Mouse (Mus musculus) myocyte (in vitro differentiated cells): ENCODE data around the gene Selenom.

Experiments
- CEBPB ChIP-seq: IDR thresholded peaks from 2 replicates; pipeline ENCODE4 v1.6.1; 2011; ENCODE audit warnings: mild to moderate bottlenecking, moderate library complexity; ENCODE audit not compliant: poor library complexity, insufficient read depth, severe bottlenecking
- E2F4 ChIP-seq: IDR thresholded peaks from one replicate; pipeline ENCODE4 v1.6.1; 2011; ENCODE audit warnings: mild to moderate bottlenecking, control low read depth, moderate library complexity; ENCODE audit not compliant: insufficient read depth
- MAX ChIP-seq: IDR thresholded peaks from one replicate; pipeline ENCODE4 v1.6.1; 2011; ENCODE audit warnings: low read depth, mild to moderate bottlenecking, control low read depth
- MYOD1 ChIP-seq, 3 experiments: IDR thresholded peaks; one replicate each; pipeline ENCODE4 v1.6.1; 2011; ENCODE audit warnings: control low read depth in 2 of 3, low read depth in 2 of 3, mild to moderate bottlenecking in 2 of 3, moderate library complexity in 1 of 3; ENCODE audit not compliant: insufficient read length in 2 of 3, control insufficient read depth in 1 of 3
- MYOG ChIP-seq, 3 experiments: IDR thresholded peaks; one replicate each; pipeline ENCODE4 v1.6.1; 2011; ENCODE audit warnings: control low read depth in 2 of 3, low read depth in 2 of 3, mild to moderate bottlenecking in 2 of 3; ENCODE audit not compliant: insufficient read length in 2 of 3, control insufficient read depth in 1 of 3, insufficient read depth in 1 of 3
- POLR2A ChIP-seq: IDR thresholded peaks from one replicate; pipeline ENCODE4 v1.6.1; 2011; ENCODE audit warnings: low read depth, mild to moderate bottlenecking, control low read depth, moderate library complexity; ENCODE audit not compliant: insufficient read length
- POLR2AphosphoS2 ChIP-seq: IDR thresholded peaks from one replicate; pipeline ENCODE4 v1.6.1; 2011; ENCODE audit warnings: low read depth, control low read depth; ENCODE audit not compliant: insufficient read length
- REST ChIP-seq: IDR thresholded peaks from one replicate; pipeline ENCODE4 v1.6.1; 2011; ENCODE audit warnings: mild to moderate bottlenecking, control low read depth, moderate library complexity; ENCODE audit not compliant: insufficient read depth, insufficient read length
- SRF ChIP-seq: IDR thresholded peaks from one replicate; pipeline ENCODE4 v1.6.1; 2011; ENCODE audit warnings: low read depth; ENCODE audit not compliant: control insufficient read depth, insufficient read length
- TCF12 ChIP-seq: IDR thresholded peaks from one replicate; pipeline ENCODE4 v1.6.1; 2011; ENCODE audit warnings: mild to moderate bottlenecking, control low read depth; ENCODE audit not compliant: poor library complexity, insufficient read depth, severe bottlenecking
- TCF3 ChIP-seq: IDR thresholded peaks from one replicate; pipeline ENCODE4 v1.6.1; 2011; ENCODE audit warnings: low read depth, control low read depth; ENCODE audit not compliant: insufficient read length
- USF1 ChIP-seq: IDR thresholded peaks from one replicate; pipeline ENCODE4 v1.6.1; 2011; ENCODE audit warnings: low read depth, mild to moderate bottlenecking, control low read depth, moderate library complexity

GRCm38 (mm10) chr11:3502057-3502456 is 12.4 kb upstream of the Selenom start:
- no peak for TF ChIP-seq E2F4
- TF ChIP-seq POLR2A = no peak
- TF ChIP-seq MAX = no peak
- TF ChIP-seq REST = no peak
- TF ChIP-seq MYOG (IDR thresholded peaks at IDR 0.05; ENCODE audit: control insufficient read depth in 1 of 3, insufficient read depth in 1 of 3, insufficient read length in 2 of 3, low read depth in 2 of 3) = no peak
- TF ChIP-seq USF1 = no peak
- no peak for TF ChIP-seq POLR2AphosphoS2
- TF ChIP-seq TCF3 = no peak
- TF ChIP-seq MYOD1 (IDR thresholded peaks at IDR 0.05; ENCODE audit: control insufficient read depth in 1 of 3, insufficient read length in 2 of 3, low read depth in 2 of 3) = no peak
- TF ChIP-seq CEBPB = no peak
- TF ChIP-seq TCF12 = no peak
- TF ChIP-seq SRF = no peak
